Mouse (Mus musculus) kidney, postnatal 0 days (tissue): ENCODE results near the gene Tesk2. TPM values are rescaled to one million over a fixed set of nuclear protein-coding genes. Genes with fewer than 3 reads are reported as not detected.
"Not testable (repeated sequence)": the region's sequence is repeated elsewhere in the genome, so short reads cannot be mapped to it uniquely, and the experiment has no call there.

Experiments
- ATAC-seq: fragments of 200-750 bp; cut with Nextera tagmentation; replicated peaks from 2 replicates; pipeline ENCODE4 v1.8.0; 2017; ENCODE audit warnings: low read depth, moderate number of reproducible peaks, moderate TSS enrichment, moderate library complexity; ENCODE audit not compliant: low FRiP score
- DNase-seq: peaks from one replicate; pipeline ENCODE4 v3.0.0-alpha.2; 2016; ENCODE audit warnings: low spot score
- H3K27ac ChIP-seq: fragments of 300-500 bp; sonication (generic); 2 replicates; pipeline ENCODE4 v1.5.1; 2014; ENCODE audit warnings: mild to moderate bottlenecking
- H3K27me3 ChIP-seq: fragments of 300-500 bp; sonication (generic); 2 replicates; pipeline ENCODE4 v1.6.1; 2014; ENCODE audit warnings: low read length, mixed read lengths; ENCODE audit not compliant: insufficient read depth
- H3K36me3 ChIP-seq: fragments of 300-500 bp; sonication (generic); 2 replicates; pipeline ENCODE4 v1.6.1; 2014; ENCODE audit warnings: low read length, mixed read lengths; ENCODE audit not compliant: insufficient read depth
- H3K4me1 ChIP-seq: fragments of 300-500 bp; sonication (generic); replicated peaks from 2 replicates; pipeline ENCODE4 v1.6.1; 2014; ENCODE audit warnings: antibody characterized with exemption, low read length, mixed read lengths; ENCODE audit not compliant: insufficient read depth
- H3K4me2 ChIP-seq: fragments of 300-500 bp; sonication (generic); 2 replicates; pipeline ENCODE4 v1.6.1; 2014; ENCODE audit warnings: mild to moderate bottlenecking, low read length, moderate library complexity, mixed read lengths
- H3K4me3 ChIP-seq: fragments of 300-500 bp; sonication (generic); replicated peaks from 2 replicates; pipeline ENCODE4 v1.5.1; 2014; ENCODE audit warnings: low read depth, low read length
- H3K9ac ChIP-seq: fragments of 300-500 bp; sonication (generic); 2 replicates; pipeline ENCODE4 v1.6.1; 2014; ENCODE audit warnings: low read depth, low read length
- H3K9me3 ChIP-seq: fragments of 300-500 bp; sonication (generic); replicated peaks from 2 replicates; pipeline ENCODE4 v1.6.1; 2016; ENCODE audit warnings: low read length, inconsistent platforms, mixed read lengths
- CTCF ChIP-seq: IDR thresholded peaks from 2 replicates; pipeline ENCODE4 v1.5.1; 2016; ENCODE audit warnings: antibody characterized with exemption, low read depth, mild to moderate bottlenecking, moderate library complexity
- WGBS: fragments of 180-500 bp; shearing (Covaris S2); extraction: QIAGEN DNeasy Blood & Tissue Kit; methylation state at CpG from one replicate; pipeline ENCODE4 v1.1.7; 2014; 5-methylcytosine and 5-hydroxymethylcytosine counted together
- polyA plus RNA-seq: library from polyadenylated mRNA; unstranded; fragments of >200 nt; fragmentation: Nextera tagmentation; extraction: Ambion mirVana; gene quantifications from 2 replicates; pipeline ENCODE4 v1.2.1, GENCODE M21; 2015

Tesk2 gene
- polyA plus RNA-seq: 8.0 and 8.3 TPM in 2 replicates

- TF ChIP-seq CTCF: no peak; the same call in 1 of the 2 replicates
- ATAC-seq: peak; percentile 97
- WGBS: under 1% methylated on average over 34 of the region's 34 CpGs
Observed at GRCm38 (mm10) chr4:116720343-116721097, at the start of gene Tesk2. Gene Tesk2, plus strand, starts transcription at chr4:116720948.

GRCm38 (mm10) chr4:116672785-116673184 is 48.0 kb upstream of the Tesk2 start:
- Histone ChIP-seq H3K9ac (no peak overlapping the region), H3K4me1 (no peaks in the 10 kb centered on the region), H3K4me2 (no peak overlapping the region), H3K4me3 (no peak overlapping the region), H3K27me3 (no peaks in the 10 kb centered on the region), H3K36me3 (no peaks in the 10 kb centered on the region), H3K9me3 (no peaks in the 10 kb centered on the region), H3K27ac (no peak overlapping the region)
- ATAC-seq (peak; percentile 82; the same call in 1 of the 2 replicates), DNase-seq (peak; percentile 43)
- WGBS: 40% methylated on average over 2 of the region's 2 CpGs
- TF ChIP-seq CTCF: no peak

More at GRCm38 (mm10) chr4:116720343-116721097, at the start of gene Tesk2:
- Histone ChIP-seq H3K4me1 (0 out of 2 replicates have a peak, but pooled peaks cover 3% of the 10 kb centered on the region), H3K27me3 (no peaks in the 10 kb centered on the region), H3K27ac (peak within 1 kb of the TSS; percentile 77), H3K36me3 (no peaks in the 10 kb centered on the region), H3K9me3 (no peaks in the 10 kb centered on the region), H3K4me3 (peak within 1 kb of the TSS; percentile 85), H3K4me2 (peak within 1 kb of the TSS; percentile 95), H3K9ac (peak within 1 kb of the TSS; percentile 80)
- peak; percentile 100 for DNase-seq

- not testable (repeated sequence) for DNase-seq, H3K9me3 ChIP-seq, H3K27ac ChIP-seq, H3K4me2 ChIP-seq, H3K9ac ChIP-seq, H3K36me3 ChIP-seq, H3K27me3 ChIP-seq, ATAC-seq, H3K4me1 ChIP-seq, H3K4me3 ChIP-seq
- 94% methylated on average over 6 of the region's 6 CpGs for WGBS
Observed at GRCm38 (mm10) chr4:116674761-116675160, 46.0 kb upstream of the Tesk2 start.

- no peaks in the 10 kb centered on the region for H3K9me3 ChIP-seq
- H3K27ac ChIP-seq: no peak overlapping the region
- no peak overlapping the region for H3K4me3 ChIP-seq
- H3K9ac ChIP-seq: no peak overlapping the region
- DNase-seq: no peak
- 85% methylated on average over 3 of the region's 3 CpGs for WGBS
- TF ChIP-seq CTCF: no peak
- H3K27me3 ChIP-seq: no peaks in the 10 kb centered on the region
- H3K36me3 ChIP-seq: no peaks in the 10 kb centered on the region
- H3K4me1 ChIP-seq: no peaks in the 10 kb centered on the region
- ATAC-seq: no peak
- no peak overlapping the region for H3K4me2 ChIP-seq
Observed at GRCm38 (mm10) chr4:116676027-116676426, 44.7 kb upstream of the Tesk2 start.

GRCm38 (mm10) chr4:116677808-116678207 is 42.9 kb upstream of the Tesk2 start:
- H3K27ac ChIP-seq: no peak overlapping the region
- no peak for ATAC-seq
- no peaks in the 10 kb centered on the region for H3K9me3 ChIP-seq
- H3K36me3 ChIP-seq: no peaks in the 10 kb centered on the region
- H3K9ac ChIP-seq: no peak overlapping the region
- no peak for DNase-seq
- no peaks in the 10 kb centered on the region for H3K27me3 ChIP-seq
- WGBS: 86% methylated on average over 1 of the region's 1 CpGs
- no peak overlapping the region for H3K4me2 ChIP-seq
- H3K4me1 ChIP-seq: no peaks in the 10 kb centered on the region
- H3K4me3 ChIP-seq: no peak overlapping the region
- TF ChIP-seq CTCF: no peak

DNA sequence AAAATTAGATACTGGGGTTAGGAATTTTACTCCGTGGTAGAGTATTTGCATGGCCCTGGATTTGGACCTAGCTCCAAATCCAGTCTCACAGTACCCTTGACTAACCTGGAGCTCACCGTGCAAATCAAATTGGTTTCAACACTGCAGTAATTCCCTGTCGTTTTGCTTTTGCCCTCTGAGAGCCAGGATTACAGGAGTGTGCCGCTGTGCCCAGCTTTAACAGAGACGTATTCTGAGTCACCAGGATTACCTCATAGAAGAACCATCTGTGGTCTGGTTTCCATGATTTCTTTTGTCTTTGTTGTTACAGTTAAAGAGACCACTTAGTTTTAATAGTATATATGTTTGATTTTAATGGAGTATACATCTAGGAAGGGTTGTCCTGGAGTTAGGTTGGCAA is 41.6 kb upstream of the Tesk2 start:
- no peaks in the 10 kb centered on the region for H3K27me3 ChIP-seq
- no peak for TF ChIP-seq CTCF
- no peak overlapping the region for H3K4me3 ChIP-seq
- ATAC-seq (no peak), DNase-seq (no peak)
- no peaks in the 10 kb centered on the region for H3K9me3 ChIP-seq
- no peak overlapping the region for H3K9ac ChIP-seq
- no peak overlapping the region for H3K27ac ChIP-seq
- no peaks in the 10 kb centered on the region for H3K36me3 ChIP-seq
- WGBS: 68% methylated on average over 5 of the region's 5 CpGs
- no peak overlapping the region for H3K4me2 ChIP-seq
- no peaks in the 10 kb centered on the region for H3K4me1 ChIP-seq

DNA sequence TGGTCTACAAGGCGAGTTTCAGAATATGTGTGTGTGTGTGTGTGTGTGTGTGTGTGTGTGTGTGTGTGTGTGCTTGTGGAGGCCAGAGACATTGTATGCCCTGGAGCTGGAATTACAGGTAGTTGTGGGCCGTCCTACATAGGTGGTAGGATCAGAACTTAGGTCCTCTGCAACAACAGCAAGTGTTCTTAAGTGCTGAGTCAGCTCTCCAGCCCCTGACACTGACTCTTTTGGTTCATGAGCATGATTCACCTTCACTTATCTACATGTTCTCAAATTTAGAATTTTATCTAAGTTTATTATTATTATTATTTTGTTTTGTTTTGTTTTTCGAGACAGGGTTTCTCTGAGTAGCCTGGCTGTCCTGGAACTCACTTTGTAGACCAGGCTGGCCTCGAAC is 40.2 kb upstream of the Tesk2 start:
- ATAC-seq, H3K9ac ChIP-seq, H3K4me2 ChIP-seq, H3K27me3 ChIP-seq, DNase-seq, H3K9me3 ChIP-seq, H3K27ac ChIP-seq, H3K36me3 ChIP-seq, H3K4me1 ChIP-seq, H3K4me3 ChIP-seq: not testable (repeated sequence)
- 97% methylated on average over 4 of the region's 4 CpGs for WGBS
